Mouse (Mus musculus) CH12.LX (cell line): ENCODE data around the gene Atxn7l3.

Experiments
- CHD1 ChIP-seq: IDR thresholded peaks from 2 replicates; pipeline ENCODE4 v1.6.1; 2012; ENCODE audit warnings: low read depth, low read length, improper control_type of control experiment, inconsistent platforms
- CHD2 ChIP-seq: IDR thresholded peaks from 2 replicates; pipeline ENCODE4 v1.6.1; 2011; ENCODE audit warnings: low read length, improper control_type of control experiment
- CTCF ChIP-seq, 2 experiments: IDR thresholded peaks in 1 of 2; conservative IDR thresholded peaks in 1 of 2; 2 replicates each; pipeline ENCODE4 v1.5.1; 2011 to 2012; ENCODE audit warnings: low read depth in 2 of 2, low read length in 2 of 2, improper control_type of control experiment in 1 of 2, inconsistent platforms in 1 of 2, mild to moderate bottlenecking in 1 of 2, moderate library complexity in 1 of 2
- POLR2A ChIP-seq: IDR thresholded peaks from 2 replicates; pipeline ENCODE4 v1.6.1; 2011; ENCODE audit warnings: low read depth, mild to moderate bottlenecking, improper control_type of control experiment, low read length
- RAD21 ChIP-seq: IDR thresholded peaks from 2 replicates; pipeline ENCODE4 v1.6.1; 2011; ENCODE audit warnings: low read depth, mild to moderate bottlenecking, low read length, improper control_type of control experiment, moderate library complexity
- USF1 ChIP-seq: IDR thresholded peaks from 2 replicates; pipeline ENCODE4 v1.6.1; 2014; ENCODE audit warnings: low read depth, mild to moderate bottlenecking, inconsistent platforms, low read length, improper control_type of control experiment

- TF ChIP-seq CHD2 (no peak), CTCF (conservative IDR thresholded peaks at IDR 0.05 in 1 of 2, IDR thresholded peaks at IDR 0.05 in 1 of 2; ENCODE audit: low read depth in 2 of 2, low read length in 2 of 2) (no peak), RAD21 (no peak), POLR2A (no peak), CHD1 (no peak), USF1 (no peak)
Observed at GRCm38 (mm10) chr11:102245581-102246272, 50.7 kb downstream of the Atxn7l3 start.
